Mouse (Mus musculus) brown adipose tissue, adult 24 weeks (tissue): ENCODE data around the gene Rhoh. TPM values are rescaled to one million over a fixed set of nuclear protein-coding genes. Genes with fewer than 3 reads are reported as not detected.

Experiments used
- H3K27ac ChIP-seq: fragments of 200-500 bp; replicated peaks from 2 replicates; pipeline ENCODE4 v1.5.1; 2012; ENCODE audit warnings: low read depth, mild to moderate bottlenecking, low read length
- H3K4me1 ChIP-seq: fragments of 200-500 bp; 2 replicates; pipeline ENCODE4 v1.6.1; 2012; ENCODE audit warnings: low read length, mixed read lengths; ENCODE audit not compliant: control insufficient read depth, insufficient read depth, insufficient read length
- H3K4me3 ChIP-seq: fragments of 200-500 bp; 2 replicates; pipeline ENCODE4 v1.5.1; 2012; ENCODE audit warnings: low read depth, mild to moderate bottlenecking, low read length, moderate library complexity; ENCODE audit not compliant: insufficient read depth
- polyA plus RNA-seq: library from polyadenylated mRNA; stranded (reverse); fragments of >200 nt; gene quantifications from 2 replicates; pipeline ENCODE4 v1.2.4, GENCODE M21; 2012; ENCODE audit not compliant: missing spikeins, insufficient read depth, insufficient read length

Gene Rhoh
- polyA plus RNA-seq, 1 experiment = 0.75 TPM

- Histone ChIP-seq H3K4me3 (no peak overlapping the region), H3K27ac (no peak overlapping the region), H3K4me1 (no peaks in the 10 kb centered on the region)
These were observed 8.6 kb downstream of the Rhoh start for GRCm38 (mm10) chr5:65869660-65870059.

GRCm38 (mm10) chr5:65871276-65871875 lies 10.4 kb downstream of the Rhoh start:
- H3K27ac ChIP-seq = no peak overlapping the region
- no peaks in the 10 kb centered on the region for H3K4me1 ChIP-seq
- no peak overlapping the region for H3K4me3 ChIP-seq

- no peaks in the 10 kb centered on the region for H3K4me1 ChIP-seq
- no peak overlapping the region for H3K4me3 ChIP-seq
- no peak overlapping the region for H3K27ac ChIP-seq
These were observed 12.2 kb downstream of the Rhoh start for GRCm38 (mm10) chr5:65873212-65873611.

GRCm38 (mm10) chr5:65875269-65875668 lies 14.3 kb downstream of the Rhoh start:
- Histone ChIP-seq H3K4me1 (no peaks in the 10 kb centered on the region), H3K4me3 (no peak overlapping the region), H3K27ac (no peak overlapping the region)

- Histone ChIP-seq H3K4me3 (no peak overlapping the region), H3K27ac (no peak overlapping the region), H3K4me1 (no peaks in the 10 kb centered on the region)
These were observed 17.4 kb downstream of the Rhoh start for GRCm38 (mm10) chr5:65878367-65878766.

GRCm38 (mm10) chr5:65881254-65881653 lies 20.2 kb downstream of the Rhoh start:
- Histone ChIP-seq H3K27ac (no peak overlapping the region), H3K4me3 (no peak overlapping the region), H3K4me1 (no peaks in the 10 kb centered on the region)

- Histone ChIP-seq H3K4me3 (no peak overlapping the region), H3K27ac (no peak overlapping the region), H3K4me1 (no peaks in the 10 kb centered on the region)
These were observed 21.6 kb downstream of the Rhoh start for GRCm38 (mm10) chr5:65882476-65883205.

GRCm38 (mm10) chr5:65883355-65883754 lies 22.3 kb downstream of the Rhoh start:
- Histone ChIP-seq H3K27ac (no peak overlapping the region), H3K4me1 (no peaks in the 10 kb centered on the region), H3K4me3 (no peak overlapping the region)

GRCm38 (mm10) chr5:65885699-65886443 lies 24.9 kb downstream of the Rhoh start:
- H3K27ac ChIP-seq = no peak overlapping the region
- no peaks in the 10 kb centered on the region for H3K4me1 ChIP-seq
- no peak overlapping the region for H3K4me3 ChIP-seq

- no peak overlapping the region for H3K27ac ChIP-seq
- no peak overlapping the region for H3K4me3 ChIP-seq
- H3K4me1 ChIP-seq = no peaks in the 10 kb centered on the region
These were observed 27.1 kb downstream of the Rhoh start for GRCm38 (mm10) chr5:65888102-65888501.

GRCm38 (mm10) chr5:65888998-65889397 lies 28.0 kb downstream of the Rhoh start:
- Histone ChIP-seq H3K4me1 (no peaks in the 10 kb centered on the region), H3K4me3 (no peak overlapping the region), H3K27ac (no peak overlapping the region)

- H3K27ac ChIP-seq = no peak overlapping the region
- H3K4me3 ChIP-seq = no peak overlapping the region
- H3K4me1 ChIP-seq = no peaks in the 10 kb centered on the region
These were observed 30.3 kb downstream of the Rhoh start for GRCm38 (mm10) chr5:65891251-65891826.

- Histone ChIP-seq H3K27ac (no peak overlapping the region), H3K4me1 (no peaks in the 10 kb centered on the region), H3K4me3 (no peak overlapping the region)
These were observed 34.2 kb downstream of the Rhoh start for GRCm38 (mm10) chr5:65895121-65895692.

- Histone ChIP-seq H3K4me1 (no peaks in the 10 kb centered on the region), H3K27ac (no peak overlapping the region), H3K4me3 (no peak overlapping the region)
These were observed 34.8 kb downstream of the Rhoh start for GRCm38 (mm10) chr5:65895764-65896163.

- Histone ChIP-seq H3K4me3 (no peak overlapping the region), H3K4me1 (no peaks in the 10 kb centered on the region), H3K27ac (no peak overlapping the region)
These were observed 36.7 kb downstream of the Rhoh start for GRCm38 (mm10) chr5:65897731-65898130.
